Mouse (Mus musculus) kidney, postnatal 10 days (tissue): ENCODE measurements around the gene Arhgdia.

ENCODE experiments used
- DNase-seq: peaks from one replicate; pipeline ENCODE4 v3.0.0; 2021; ENCODE audit warnings: mixed read lengths

The Arhgdia gene

DNA sequence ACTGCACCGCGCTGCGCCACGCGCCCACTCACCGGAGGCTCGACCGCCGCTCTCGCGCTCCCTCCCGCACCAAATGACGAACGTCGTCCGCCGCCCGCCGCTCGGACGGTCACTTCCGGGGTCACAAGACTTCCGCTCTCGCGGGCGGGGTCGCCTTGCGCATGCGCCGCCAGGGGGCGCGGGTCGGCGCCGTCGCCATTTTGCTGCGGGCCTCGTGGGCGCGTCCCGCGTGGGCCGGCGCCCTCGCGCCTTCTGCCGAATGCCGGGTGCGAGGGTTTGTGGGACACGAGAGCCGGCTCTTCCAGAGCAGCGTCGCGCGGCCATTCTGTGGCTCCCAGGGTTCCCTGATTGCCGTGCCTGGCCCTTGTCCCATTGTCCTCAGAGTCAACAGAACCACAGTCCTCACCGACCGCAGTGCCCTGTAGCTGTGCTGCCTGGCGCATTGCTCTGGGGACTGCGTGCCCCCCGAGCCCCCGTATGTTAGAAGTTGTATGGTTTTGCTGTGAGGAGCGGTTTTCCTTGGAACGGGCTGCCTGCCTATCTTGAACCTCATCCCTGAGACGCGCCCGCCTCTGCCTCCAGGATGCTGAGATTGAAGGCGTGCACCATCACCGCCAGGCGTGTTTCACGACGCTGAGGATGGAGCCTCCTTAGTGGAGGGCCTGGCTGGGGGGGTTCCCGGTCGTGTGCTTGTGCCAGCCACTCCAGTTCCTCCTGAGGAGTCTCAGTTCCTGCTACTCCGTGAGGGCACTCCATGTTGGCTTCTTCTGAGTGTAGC, at the start of gene Arhgdia:
TSS of gene Arhgdia (minus strand) at position 135 of the 778 bp plus-strand sequence.
- peak; percentile 94 for DNase-seq

DNA sequence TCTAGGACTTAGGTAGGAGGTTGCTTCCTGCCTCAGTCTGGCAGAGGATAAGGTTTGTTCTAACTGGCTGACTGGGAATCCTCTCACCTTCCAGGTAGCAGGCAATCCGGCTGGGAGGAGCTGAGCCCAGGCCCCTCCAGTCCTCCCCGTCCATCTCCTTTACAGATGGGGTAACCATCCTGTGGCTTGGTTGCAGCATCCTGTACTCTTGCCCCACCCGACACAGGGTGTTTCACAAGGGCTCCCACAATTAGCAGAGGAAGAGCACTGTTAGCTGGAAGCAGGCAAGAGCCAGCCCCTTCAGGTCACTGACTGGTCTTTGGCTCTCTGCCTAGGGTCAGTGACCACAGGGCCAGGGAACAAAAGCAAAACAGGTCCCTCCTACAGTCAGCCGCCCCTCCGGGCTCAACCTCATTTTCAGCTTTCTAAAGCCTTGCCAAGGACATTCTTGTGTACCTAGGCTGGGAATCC, 49.0 kb upstream of the Arhgdia start:
- DNase-seq: peak; percentile 79

DNA sequence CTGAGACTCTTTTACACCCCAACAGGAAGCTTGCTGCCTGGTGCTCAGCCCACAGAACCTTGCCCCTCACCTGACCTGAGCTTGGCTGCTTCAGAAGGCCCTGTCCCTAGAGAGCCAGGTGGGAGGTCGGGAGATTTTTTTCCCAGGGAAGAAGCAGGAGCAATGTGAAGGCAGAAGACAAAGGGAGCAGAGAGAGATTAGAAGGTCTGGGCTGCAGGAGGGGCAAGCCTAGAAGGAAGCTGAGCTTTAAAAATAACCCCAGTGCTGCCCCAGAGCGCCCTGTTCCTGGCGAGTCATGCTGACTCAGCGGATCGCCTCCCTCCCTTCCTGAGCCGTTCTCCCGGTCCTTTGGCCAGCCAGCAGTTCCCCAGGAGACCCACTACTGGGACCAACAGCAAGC, 48.5 kb upstream of the Arhgdia start:
- peak; percentile 74 for DNase-seq

GRCm38 (mm10) chr11:120629341-120629730, 47.9 kb upstream of the Arhgdia start:
- DNase-seq: peak; percentile 61

- peak; percentile 10 for DNase-seq
Measured at GRCm38 (mm10) chr11:120628601-120629340, 47.3 kb upstream of the Arhgdia start.

DNA sequence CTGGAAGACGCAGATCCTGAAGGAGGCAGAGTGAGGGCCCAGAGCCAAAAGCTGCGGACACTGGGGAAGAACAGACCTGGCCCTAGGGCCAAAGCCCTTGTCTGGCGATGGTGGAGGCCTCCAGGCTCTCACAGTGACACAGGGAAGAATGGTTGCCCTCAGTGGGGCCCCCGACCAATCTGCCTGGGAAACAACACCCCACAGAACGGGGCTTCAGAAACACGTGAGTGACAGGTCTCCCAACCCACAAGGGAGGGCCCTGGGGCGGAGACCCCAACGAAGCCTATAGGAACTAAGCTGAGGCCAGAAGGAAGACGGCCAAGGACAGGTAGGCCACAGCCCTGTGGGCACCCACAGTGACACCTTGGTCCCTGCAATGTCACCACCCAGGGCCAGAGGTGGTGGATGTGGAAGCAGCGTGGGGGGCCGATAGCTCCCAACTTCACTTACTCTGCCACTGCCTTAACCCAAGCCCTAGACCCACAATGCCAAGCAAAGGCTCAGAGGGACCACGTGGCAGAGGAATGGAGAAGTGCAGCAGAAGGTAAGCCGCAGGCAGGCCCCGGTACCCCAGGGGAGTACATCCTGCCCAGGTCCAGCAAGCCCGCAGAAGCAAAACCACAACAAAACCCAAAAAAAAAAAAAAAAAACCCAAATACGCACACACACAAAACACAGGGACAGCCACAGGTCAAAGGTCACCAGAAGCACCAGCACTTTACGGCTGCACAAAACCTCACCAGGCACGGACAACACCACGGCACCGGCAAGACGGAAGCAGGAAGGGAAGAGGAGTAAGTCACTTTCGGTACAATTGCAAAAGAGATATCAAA, 46.3 kb upstream of the Arhgdia start:
- DNase-seq: peak; percentile 30

GRCm38 (mm10) chr11:120626785-120627467, 45.5 kb upstream of the Arhgdia start:
- peak; percentile 9 for DNase-seq

DNA sequence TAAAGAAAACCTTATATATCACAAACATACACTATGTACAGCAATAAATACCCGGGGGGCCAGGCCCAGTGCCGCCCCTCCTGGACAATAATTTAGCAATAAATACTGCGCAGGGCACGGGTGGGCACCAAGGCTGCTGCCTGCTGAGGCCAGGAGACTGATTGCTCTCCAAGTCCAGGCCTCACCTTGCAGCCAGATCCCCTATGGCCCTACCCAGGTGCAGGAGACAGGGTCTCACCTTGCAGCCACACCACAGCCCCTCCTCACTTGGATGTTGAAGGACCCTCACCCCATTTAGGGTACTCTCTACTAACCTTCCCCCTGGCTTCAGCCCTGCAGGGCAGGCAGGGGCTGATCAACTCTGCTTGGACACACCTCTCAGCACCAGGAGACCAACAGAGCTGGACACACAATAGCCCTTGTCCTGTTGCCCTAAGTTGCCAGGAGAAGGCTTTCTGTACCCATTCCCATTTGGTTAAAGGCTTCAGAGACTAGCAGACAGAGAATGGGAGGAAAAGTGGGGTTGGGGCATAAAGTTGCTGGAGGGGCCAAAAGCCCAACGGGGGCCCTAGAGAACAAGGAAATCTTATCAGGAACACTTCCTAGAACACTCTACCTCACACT, 43.8 kb upstream of the Arhgdia start, which contains the start of gene Sirt7:
TSS of gene Sirt7 (minus strand) at position 89 of the 624 bp plus-strand sequence.
- no peak for DNase-seq

GRCm38 (mm10) chr11:120624680-120625111, 43.3 kb upstream of the Arhgdia start:
- DNase-seq: peak; percentile 94

GRCm38 (mm10) chr11:120623961-120624679, 42.7 kb upstream of the Arhgdia start:
- peak; percentile 86 for DNase-seq

GRCm38 (mm10) chr11:120622805-120623204, 41.4 kb upstream of the Arhgdia start:
- no peak for DNase-seq

GRCm38 (mm10) chr11:120620195-120620594, 38.8 kb upstream of the Arhgdia start:
- no peak for DNase-seq

GRCm38 (mm10) chr11:120618619-120619535, 37.5 kb upstream of the Arhgdia start:
- DNase-seq: peak; percentile 26

DNA sequence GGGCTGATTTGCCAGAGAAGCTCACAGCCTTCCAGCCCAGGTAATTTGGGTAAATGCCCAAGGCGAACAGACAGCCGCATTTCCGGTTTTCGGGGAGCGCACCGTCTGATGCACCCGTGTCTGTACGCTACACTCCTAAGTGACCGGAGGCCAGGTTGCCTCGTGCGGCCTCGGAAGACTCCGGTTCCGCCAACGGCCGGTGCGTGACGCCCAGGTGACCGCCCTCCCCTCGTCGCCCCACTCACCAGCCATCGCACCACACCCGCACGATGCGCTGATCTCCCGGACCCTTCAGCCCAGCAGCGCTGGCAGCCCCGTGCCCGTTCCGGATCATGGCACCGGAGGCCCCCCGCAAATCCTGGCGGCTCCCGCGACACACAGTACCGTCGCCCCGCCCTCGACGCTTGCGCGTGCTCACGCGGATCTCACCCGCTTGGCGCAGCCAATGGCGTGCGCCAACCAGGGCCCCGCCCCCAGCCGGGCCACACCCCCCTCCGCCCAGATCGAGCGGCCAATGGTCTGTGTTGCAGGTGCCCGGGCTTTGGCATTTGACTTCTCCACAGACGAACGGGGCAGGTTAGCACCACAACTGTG, 36.2 kb upstream of the Arhgdia start, which contains the start of gene Pcyt2:
TSS of gene Pcyt2 (minus strand) at position 418 of the 594 bp plus-strand sequence.
- DNase-seq: peak; percentile 96

DNA sequence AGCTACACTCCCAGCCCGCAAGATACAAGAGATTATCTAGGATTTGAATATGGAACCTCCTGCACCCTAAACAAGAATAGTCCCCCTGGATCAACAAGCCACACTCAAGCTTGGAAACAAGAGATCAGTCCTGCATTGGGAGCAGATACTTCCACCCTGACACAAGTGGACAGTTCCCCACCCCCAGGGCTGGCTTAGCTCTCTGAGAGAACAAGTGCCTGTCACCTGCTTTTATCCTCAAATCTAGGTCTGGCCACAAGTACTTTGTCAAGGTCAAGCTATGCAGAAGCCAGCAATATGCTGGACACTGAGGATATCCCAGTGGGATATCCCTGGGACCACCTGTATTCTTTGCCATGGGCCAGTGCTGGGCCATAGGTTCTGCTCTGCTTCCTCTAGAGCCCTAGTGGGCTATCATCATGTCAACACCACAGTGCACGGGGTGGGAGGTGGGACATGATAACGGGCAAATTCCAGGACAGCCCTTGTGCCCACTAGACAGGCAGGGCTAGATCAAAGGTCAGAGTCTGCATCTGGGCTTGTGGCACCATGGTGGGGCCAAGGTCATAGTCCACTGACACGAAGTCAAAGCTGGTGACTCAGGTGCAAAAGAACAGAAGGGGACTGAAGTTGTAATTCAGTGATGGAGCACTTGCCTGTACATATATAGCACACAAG, 35.3 kb upstream of the Arhgdia start:
- DNase-seq: peak; percentile 55

DNA sequence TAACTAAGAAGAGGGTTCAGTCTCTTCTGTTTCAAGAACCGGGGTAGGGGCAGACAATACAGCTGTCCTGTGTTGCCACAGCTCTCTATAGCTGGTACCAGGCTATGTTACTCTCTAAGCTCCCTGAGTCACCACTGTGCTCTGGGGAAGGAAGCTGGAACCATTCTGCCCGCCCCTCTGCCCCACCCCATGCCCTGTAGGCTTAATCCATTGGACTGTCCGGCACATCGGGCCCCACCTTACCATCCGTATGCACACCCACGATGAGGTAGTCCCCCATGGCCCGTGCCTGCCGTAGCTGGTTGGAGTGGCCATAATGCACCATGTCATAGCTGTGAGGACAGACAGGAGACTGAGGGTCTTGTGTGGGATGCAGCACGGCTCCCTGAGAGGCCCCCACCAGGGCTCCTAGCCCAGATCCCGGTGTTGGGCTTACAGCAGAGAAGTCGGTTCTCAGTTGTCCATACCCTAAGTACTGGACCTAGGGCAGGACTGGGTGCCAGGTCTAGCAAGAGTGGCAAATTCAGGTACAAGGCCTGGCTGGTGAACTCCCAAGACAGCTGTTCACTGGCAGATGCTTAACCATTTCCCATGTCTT, 34.3 kb upstream of the Arhgdia start:
- DNase-seq: no peak

- DNase-seq: no peak
Measured at GRCm38 (mm10) chr11:120615167-120615566, 33.7 kb upstream of the Arhgdia start.

GRCm38 (mm10) chr11:120613976-120614375, 32.6 kb upstream of the Arhgdia start:
- DNase-seq: no peak
